Mouse (Mus musculus) cortical plate, adult 2 months (tissue): ENCODE results near the gene 4930524B15Rik. TPM values are rescaled to one million over a fixed set of nuclear protein-coding genes. Genes with fewer than 3 reads are reported as not detected.
A peak's percentile ranks its signal among the peaks of the same experiment; 100 is the strongest.

Experiments
- H3K27ac ChIP-seq: fragments of 200-500 bp; 2 replicates; pipeline ENCODE4 v1.5.1; 2012; ENCODE audit warnings: low read length, control low read depth, inconsistent platforms; ENCODE audit not compliant: insufficient read depth
- H3K4me1 ChIP-seq: fragments of 200-500 bp; 2 replicates; pipeline ENCODE4 v1.6.1; 2011; ENCODE audit warnings: low read length; ENCODE audit not compliant: control insufficient read depth, insufficient read depth
- H3K4me3 ChIP-seq: fragments of 200-500 bp; 2 replicates; pipeline ENCODE4 v1.5.1; 2011; ENCODE audit warnings: mild to moderate bottlenecking, low read length, control low read depth; ENCODE audit not compliant: insufficient read depth
- CTCF ChIP-seq: fragments of 200-500 bp; IDR thresholded peaks from 2 replicates; pipeline ENCODE4 v1.5.1; 2011; ENCODE audit warnings: mild to moderate bottlenecking, control low read depth, low read length; ENCODE audit not compliant: insufficient read depth; ENCODE audit errors: extremely low read depth
- POLR2A ChIP-seq: fragments of 200-500 bp; IDR thresholded peaks from 2 replicates; pipeline ENCODE4 v1.6.1; 2011; ENCODE audit warnings: mild to moderate bottlenecking, low read length, control low read depth; ENCODE audit not compliant: insufficient read depth; ENCODE audit errors: extremely low read depth
- polyA plus RNA-seq: library from polyadenylated mRNA; depleted of rRNA; stranded (reverse); fragments of >200 nt; gene quantifications from 2 replicates; pipeline ENCODE4 v1.2.3, GENCODE M21; 2012; rRNA removed

Gene 4930524B15Rik
- polyA plus RNA-seq, 1 experiment, result 0.15 TPM

- Histone ChIP-seq H3K4me1 (peaks cover 6% of the 10 kb centered on the region), H3K4me3 (no peak overlapping the region), H3K27ac (no peak overlapping the region)
- TF ChIP-seq CTCF, result no peak
Observed at GRCm38 (mm10) chr11:32010663-32010970, 45.2 kb downstream of the 4930524B15Rik start.

- Histone ChIP-seq H3K4me1 (peaks cover 9% of the 10 kb centered on the region), H3K27ac (no peak overlapping the region), H3K4me3 (no peak overlapping the region)
- TF ChIP-seq CTCF (no peak), POLR2A (no peak)
Observed at GRCm38 (mm10) chr11:32011867-32012603, 46.6 kb downstream of the 4930524B15Rik start.

DNA sequence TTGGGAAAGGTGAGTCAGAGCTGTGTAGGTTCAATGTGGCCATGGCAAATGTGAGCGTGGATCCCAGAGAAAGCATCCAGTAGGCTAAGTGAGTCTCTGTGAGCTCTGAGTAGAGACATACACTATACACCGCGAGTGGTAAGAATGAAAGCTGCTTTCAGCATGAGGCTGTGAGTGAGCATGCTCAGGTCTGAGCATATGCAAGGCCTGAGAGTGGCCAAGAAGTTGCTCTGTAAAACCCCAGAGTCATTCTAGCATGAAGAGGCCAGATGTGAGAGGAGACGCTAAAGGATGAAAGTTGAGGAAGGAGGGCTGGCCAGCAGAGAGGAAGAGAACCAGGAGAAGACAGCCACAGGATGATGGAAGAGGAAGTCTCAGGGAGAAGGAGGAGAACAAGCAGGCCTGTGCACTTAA lies 47.6 kb downstream of the 4930524B15Rik start:
- TF ChIP-seq CTCF (no peak), POLR2A (no peak)
- peaks cover 13% of the 10 kb centered on the region for H3K4me1 ChIP-seq
- no peak overlapping the region for H3K4me3 ChIP-seq
- no peak overlapping the region for H3K27ac ChIP-seq

GRCm38 (mm10) chr11:32013561-32013960 lies 48.2 kb downstream of the 4930524B15Rik start:
- TF ChIP-seq POLR2A, result no peak
- TF ChIP-seq CTCF, result no peak
- Histone ChIP-seq H3K4me3 (no peak overlapping the region), H3K27ac (no peak overlapping the region), H3K4me1 (peaks cover 13% of the 10 kb centered on the region)

DNA sequence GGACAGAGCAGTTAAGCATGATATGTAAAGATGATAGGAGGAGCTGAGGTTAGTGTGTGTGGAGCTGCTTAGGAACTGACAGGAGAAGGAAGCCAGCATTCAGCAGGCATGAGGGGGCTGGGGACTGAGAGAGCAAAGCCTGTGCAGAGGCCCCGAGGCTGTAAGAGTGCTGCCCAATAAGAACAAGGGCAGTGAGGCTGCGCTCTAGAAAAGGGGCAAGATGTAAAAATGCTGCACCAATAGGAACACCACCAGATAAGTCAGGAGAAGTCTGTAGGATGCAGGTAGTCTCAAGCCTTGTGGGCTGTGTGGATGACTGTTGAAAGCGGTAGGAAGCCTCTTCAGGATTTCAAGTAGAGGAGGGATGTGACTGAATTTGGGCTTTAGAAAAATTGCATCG lies 52.8 kb downstream of the 4930524B15Rik start:
- Histone ChIP-seq H3K27ac (no peak overlapping the region), H3K4me3 (no peak overlapping the region), H3K4me1 (peaks cover 23% of the 10 kb centered on the region)
- TF ChIP-seq CTCF (no peak), POLR2A (no peak)

GRCm38 (mm10) chr11:32020031-32020965 lies 54.9 kb downstream of the 4930524B15Rik start:
- TF ChIP-seq POLR2A (no peak), CTCF (no peak)
- peaks cover 25% of the 10 kb centered on the region for H3K4me1 ChIP-seq
- H3K4me3 ChIP-seq, result no peak overlapping the region
- peak overlapping the region; percentile 60 for H3K27ac ChIP-seq

DNA sequence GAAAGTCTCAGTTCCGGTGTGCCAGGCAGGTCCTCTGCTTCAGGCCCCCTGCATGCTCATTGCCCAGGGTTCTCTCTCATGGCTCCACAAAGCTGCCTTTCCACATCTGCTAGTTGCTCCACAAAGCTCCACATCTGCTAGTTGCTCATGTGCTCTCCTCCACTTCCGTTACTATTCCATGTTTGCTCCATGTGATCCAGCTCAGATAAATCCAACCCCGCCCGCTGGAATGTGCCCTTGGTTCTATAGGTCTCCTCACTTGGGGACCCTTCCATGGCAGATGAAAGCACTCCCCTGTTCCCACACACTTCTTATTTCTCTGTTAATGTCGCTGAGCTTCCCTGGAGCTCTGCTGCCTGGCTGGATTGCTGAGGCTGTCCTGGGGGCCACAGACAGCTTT lies 61.2 kb downstream of the 4930524B15Rik start:
- TF ChIP-seq POLR2A (no peak), CTCF (no peak)
- Histone ChIP-seq H3K27ac (no peak overlapping the region; the same call in 1 of the 2 replicates), H3K4me1 (peaks cover 23% of the 10 kb centered on the region), H3K4me3 (no peak overlapping the region)

GRCm38 (mm10) chr11:32027474-32028342 lies 62.3 kb downstream of the 4930524B15Rik start:
- TF ChIP-seq CTCF (no peak), POLR2A (no peak)
- Histone ChIP-seq H3K4me1 (peaks cover 22% of the 10 kb centered on the region), H3K4me3 (no peak overlapping the region), H3K27ac (no peak overlapping the region)

- Histone ChIP-seq H3K4me1 (peaks cover 22% of the 10 kb centered on the region), H3K27ac (no peak overlapping the region), H3K4me3 (no peak overlapping the region)
- TF ChIP-seq CTCF, result no peak
- no peak for TF ChIP-seq POLR2A
Observed at GRCm38 (mm10) chr11:32028605-32029004, 63.2 kb downstream of the 4930524B15Rik start.

Other genes starting within 250 kb of the 4930524B15Rik start
- gene Cpeb4, start 93.4 kb upstream of the 4930524B15Rik start, polyA plus RNA-seq, result 52.1 and 53.5 TPM in 2 replicates
- 492 and 504 TPM in 2 replicates for gene Nsg2, start 34.9 kb downstream of the 4930524B15Rik start, polyA plus RNA-seq
- 0.06 and 0.15 TPM in 2 replicates for gene Il9r, start 234.7 kb downstream of the 4930524B15Rik start, polyA plus RNA-seq
- 51.8 and 57.0 TPM in 2 replicates for gene Snrnp25, start 239.8 kb downstream of the 4930524B15Rik start, polyA plus RNA-seq